Mouse (Mus musculus): Measurements from ENCODE around the gene Irf3. TPM values are rescaled to one million over a fixed set of nuclear protein-coding genes. Genes with fewer than 3 reads are reported as not detected.

Irf3 gene
- total RNA-seq, 2 experiments from 2014 or later: 80.3 to 89.6 TPM

- no peak for DNase-seq
Measured at GRCm38 (mm10) chr7:44973415-44974130, 23.9 kb upstream of the Irf3 start.

GRCm38 (mm10) chr7:44974383-44975116 lies 22.9 kb upstream of the Irf3 start, which contains the start of gene Cpt1c:
Gene Cpt1c, minus strand, starts transcription at chr7:44974851.
- DNase-seq: peak; percentile 85

GRCm38 (mm10) chr7:44975117-44975419 lies 22.4 kb upstream of the Irf3 start:
- no peak for DNase-seq

- DNase-seq: no peak
Measured at GRCm38 (mm10) chr7:44978300-44978699, 19.1 kb upstream of the Irf3 start.

- DNase-seq: no peak
Measured at GRCm38 (mm10) chr7:44981539-44981938, 15.9 kb upstream of the Irf3 start.

GRCm38 (mm10) chr7:44983085-44983484 lies 14.4 kb upstream of the Irf3 start:
- DNase-seq: peak; percentile 95

- DNase-seq: no peak
Measured at GRCm38 (mm10) chr7:44983944-44984832, 13.3 kb upstream of the Irf3 start.

GRCm38 (mm10) chr7:44984833-44985164 lies 12.6 kb upstream of the Irf3 start:
- DNase-seq: no peak

GRCm38 (mm10) chr7:44985595-44986191 lies 11.8 kb upstream of the Irf3 start:
- peak; percentile 80 for DNase-seq

GRCm38 (mm10) chr7:44986192-44986878 lies 11.1 kb upstream of the Irf3 start, which contains the start of gene Prmt1:
Gene Prmt1, minus strand, starts transcription at chr7:44986568.
- peak; percentile 97 for DNase-seq

- no peak for DNase-seq
Measured at GRCm38 (mm10) chr7:44986879-44987718, 10.3 kb upstream of the Irf3 start.

GRCm38 (mm10) chr7:44996672-44997071 lies 776 bp upstream of the Irf3 start:
- DNase-seq: no peak

- DNase-seq: no peak
Measured at GRCm38 (mm10) chr7:44997940-44998428, 536 bp downstream of the Irf3 start.

- DNase-seq: peak; percentile 81
Measured at GRCm38 (mm10) chr7:44998501-44998955, 1.1 kb downstream of the Irf3 start, which contains the start of gene Bcl2l12. Gene Bcl2l12, minus strand, starts transcription at chr7:44998712.

- DNase-seq: no peak
Measured at GRCm38 (mm10) chr7:44999753-45000152, 2.3 kb downstream of the Irf3 start.

GRCm38 (mm10) chr7:45000539-45001114 lies 3.2 kb downstream of the Irf3 start:
- DNase-seq: peak; percentile 46

- DNase-seq: peak; percentile 54
Measured at GRCm38 (mm10) chr7:45002440-45002839, 5.0 kb downstream of the Irf3 start.

- no peak for DNase-seq
Measured at GRCm38 (mm10) chr7:45004546-45004945, 7.1 kb downstream of the Irf3 start.

- no peak for DNase-seq
Measured at GRCm38 (mm10) chr7:45005321-45005992, 8.0 kb downstream of the Irf3 start.

Data from adrenal gland, postnatal 10 days (tissue).